Mouse (Mus musculus) embryo, embryonic 11 days (tissue): ENCODE data around the gene Gsn.

ENCODE experiments used
- DNase-seq: peaks from one replicate; pipeline ENCODE4 v3.0.0-alpha.2; 2015

Gene Gsn

DNA sequence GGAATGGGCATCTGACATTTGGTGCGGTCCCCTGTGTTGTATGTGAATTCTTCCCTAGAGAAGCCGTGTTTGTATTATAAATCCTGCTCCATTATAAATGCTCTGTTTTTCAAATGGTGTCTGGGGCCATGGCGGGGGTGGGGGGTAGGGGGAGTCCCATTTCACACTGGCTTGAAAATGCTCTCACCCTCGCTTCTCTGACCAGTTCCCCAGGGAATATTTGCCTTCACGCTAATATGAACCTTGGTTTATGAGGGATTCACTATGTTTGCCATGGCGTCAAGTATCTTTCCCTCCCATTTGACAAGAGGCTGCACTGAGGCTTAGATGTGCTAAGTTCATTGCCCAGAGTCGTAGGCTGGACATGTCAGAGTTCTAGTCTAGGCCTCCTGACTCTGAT is 718 bp upstream of the Gsn start:
- no peak for DNase-seq

DNA sequence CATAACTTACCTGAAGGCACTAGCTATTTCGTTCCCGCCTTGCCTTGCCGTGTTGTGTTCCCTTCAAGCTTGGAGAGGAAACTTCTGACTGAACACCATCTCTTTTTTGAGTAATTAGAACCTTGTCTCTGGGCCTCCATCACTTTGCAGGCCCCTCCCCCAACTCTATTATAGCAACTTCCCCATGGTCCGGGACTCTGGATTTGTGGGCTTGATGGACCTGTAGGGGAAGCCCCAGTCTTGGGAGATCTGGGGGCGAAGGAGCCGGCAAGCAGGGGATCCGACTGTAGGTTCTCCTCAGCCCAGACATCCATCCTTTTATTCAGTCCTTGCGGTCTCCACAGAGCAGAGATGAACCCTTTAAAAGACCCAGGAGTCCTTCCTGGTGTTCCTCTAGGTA is 752 bp downstream of the Gsn start:
- no peak for DNase-seq

DNA sequence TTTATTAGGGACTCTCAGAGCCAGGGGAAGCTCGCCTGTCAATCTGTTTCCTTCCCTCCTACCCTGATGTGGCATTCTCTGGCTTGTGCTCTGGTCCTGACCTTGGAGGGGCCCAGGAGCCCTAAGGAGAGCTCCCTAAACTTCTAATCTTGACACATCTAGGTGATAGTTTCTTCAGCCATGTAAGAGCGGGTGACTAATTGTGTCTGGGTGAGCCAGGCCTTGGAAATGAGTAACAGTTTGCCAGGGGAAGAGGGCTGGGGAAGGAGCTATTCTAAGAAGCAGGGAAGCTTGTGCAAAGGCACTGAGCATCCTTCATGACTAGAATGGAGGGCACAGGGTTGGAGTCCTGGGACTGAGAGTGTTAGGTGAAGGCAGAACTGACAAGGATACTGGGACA is 1.7 kb downstream of the Gsn start:
- DNase-seq: no peak

- no peak for DNase-seq
These were observed 2.4 kb downstream of the Gsn start for GRCm38 (mm10) chr2:35258590-35258989.

GRCm38 (mm10) chr2:35259338-35260080 is 3.3 kb downstream of the Gsn start:
- peak; percentile 33 for DNase-seq

GRCm38 (mm10) chr2:35260291-35260690 is 4.1 kb downstream of the Gsn start:
- DNase-seq: no peak

DNA sequence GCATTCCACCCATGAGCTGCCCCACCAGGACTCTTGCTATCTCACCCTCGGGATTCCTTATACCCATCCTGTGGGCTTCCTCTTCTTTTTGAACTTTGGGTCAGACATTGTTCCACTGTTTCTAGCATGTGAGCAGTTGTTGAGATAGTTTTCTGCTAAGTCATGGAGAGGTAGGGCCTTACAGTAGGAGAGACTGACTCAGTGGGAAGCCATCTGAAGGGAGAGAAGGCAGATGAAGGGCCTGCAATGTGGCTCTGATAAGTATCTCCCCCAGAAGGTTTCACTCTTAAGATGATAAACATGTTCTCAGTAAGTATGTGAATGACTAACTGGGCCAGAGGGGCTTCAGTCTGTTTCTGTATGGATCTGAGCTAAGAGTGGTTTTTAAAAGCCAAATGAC is 7.9 kb downstream of the Gsn start:
- no peak for DNase-seq

DNA sequence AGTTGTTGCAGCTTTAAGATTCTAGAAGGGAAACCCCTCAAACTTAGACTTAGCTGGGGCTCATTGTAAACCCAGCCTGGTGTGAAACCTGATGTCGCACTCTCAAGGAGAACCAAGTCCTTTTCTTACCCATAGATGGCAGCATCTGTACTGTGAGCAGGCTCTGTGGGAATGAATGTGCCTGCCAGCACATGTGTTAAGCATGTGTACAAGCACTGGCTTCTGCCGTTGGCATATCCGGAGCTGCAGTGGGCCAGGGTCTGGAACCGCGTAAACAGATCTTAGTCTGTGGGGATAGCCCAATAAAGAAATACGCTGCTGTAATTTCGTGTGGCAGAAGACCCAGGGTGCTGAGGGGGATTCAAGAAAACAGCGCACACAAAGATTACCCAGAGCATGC is 9.1 kb downstream of the Gsn start:
- peak; percentile 80 for DNase-seq

GRCm38 (mm10) chr2:35265775-35266174 is 9.6 kb downstream of the Gsn start:
- DNase-seq: no peak

GRCm38 (mm10) chr2:35266251-35266905 is 10.2 kb downstream of the Gsn start:
- DNase-seq: no peak

GRCm38 (mm10) chr2:35267156-35267875 is 11.1 kb downstream of the Gsn start:
- DNase-seq: no peak

- no peak for DNase-seq
These were observed 11.8 kb downstream of the Gsn start for GRCm38 (mm10) chr2:35267876-35268566.

GRCm38 (mm10) chr2:35269136-35269535 is 13.0 kb downstream of the Gsn start:
- no peak for DNase-seq

- DNase-seq: no peak
These were observed 13.6 kb downstream of the Gsn start for GRCm38 (mm10) chr2:35269716-35270260.

- peak; percentile 79 for DNase-seq
These were observed 14.4 kb downstream of the Gsn start for GRCm38 (mm10) chr2:35270531-35270984.

- no peak for DNase-seq
These were observed 15.6 kb downstream of the Gsn start for GRCm38 (mm10) chr2:35271817-35272216.

DNA sequence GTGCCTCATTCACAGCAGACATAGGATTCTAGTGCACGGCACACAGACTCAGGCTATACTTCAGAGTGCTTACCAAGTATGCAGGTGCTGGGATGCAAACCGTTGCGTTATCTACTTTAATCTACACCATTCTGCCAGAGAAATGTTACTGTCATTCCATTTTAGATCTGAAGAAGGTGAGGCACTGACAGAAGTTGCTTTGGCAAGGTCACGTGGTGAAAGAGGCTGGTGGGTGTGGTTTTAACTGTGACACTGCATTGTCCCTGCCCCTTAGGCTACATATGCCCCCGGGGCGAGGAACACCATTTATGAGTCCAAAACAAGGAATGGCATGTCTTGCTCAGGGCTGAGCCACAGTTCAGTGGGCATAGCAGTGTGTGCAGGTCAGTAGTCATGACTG is 16.7 kb downstream of the Gsn start:
- DNase-seq: no peak

DNA sequence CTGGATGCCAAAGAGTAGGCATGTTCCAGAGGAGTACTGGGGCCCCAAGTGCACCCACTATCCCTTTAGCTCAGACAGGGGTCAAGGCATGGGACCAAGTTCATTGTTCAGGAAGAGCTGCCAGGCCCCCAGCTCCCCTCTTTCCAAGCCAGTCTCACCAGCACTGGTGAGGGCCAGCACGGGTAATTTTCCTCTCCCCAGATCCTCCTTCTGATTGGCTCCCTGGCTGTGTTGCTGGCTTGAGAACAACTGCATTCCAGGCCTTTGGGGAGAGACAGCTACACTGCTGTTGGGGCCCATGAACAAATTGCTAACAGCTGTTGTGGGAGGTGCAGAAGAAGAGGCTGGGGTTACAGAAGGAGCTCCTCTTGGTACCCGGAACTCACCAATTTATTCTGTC is 17.4 kb downstream of the Gsn start:
- DNase-seq: peak; percentile 62

GRCm38 (mm10) chr2:35277686-35278085 is 21.5 kb downstream of the Gsn start:
- no peak for DNase-seq

DNA sequence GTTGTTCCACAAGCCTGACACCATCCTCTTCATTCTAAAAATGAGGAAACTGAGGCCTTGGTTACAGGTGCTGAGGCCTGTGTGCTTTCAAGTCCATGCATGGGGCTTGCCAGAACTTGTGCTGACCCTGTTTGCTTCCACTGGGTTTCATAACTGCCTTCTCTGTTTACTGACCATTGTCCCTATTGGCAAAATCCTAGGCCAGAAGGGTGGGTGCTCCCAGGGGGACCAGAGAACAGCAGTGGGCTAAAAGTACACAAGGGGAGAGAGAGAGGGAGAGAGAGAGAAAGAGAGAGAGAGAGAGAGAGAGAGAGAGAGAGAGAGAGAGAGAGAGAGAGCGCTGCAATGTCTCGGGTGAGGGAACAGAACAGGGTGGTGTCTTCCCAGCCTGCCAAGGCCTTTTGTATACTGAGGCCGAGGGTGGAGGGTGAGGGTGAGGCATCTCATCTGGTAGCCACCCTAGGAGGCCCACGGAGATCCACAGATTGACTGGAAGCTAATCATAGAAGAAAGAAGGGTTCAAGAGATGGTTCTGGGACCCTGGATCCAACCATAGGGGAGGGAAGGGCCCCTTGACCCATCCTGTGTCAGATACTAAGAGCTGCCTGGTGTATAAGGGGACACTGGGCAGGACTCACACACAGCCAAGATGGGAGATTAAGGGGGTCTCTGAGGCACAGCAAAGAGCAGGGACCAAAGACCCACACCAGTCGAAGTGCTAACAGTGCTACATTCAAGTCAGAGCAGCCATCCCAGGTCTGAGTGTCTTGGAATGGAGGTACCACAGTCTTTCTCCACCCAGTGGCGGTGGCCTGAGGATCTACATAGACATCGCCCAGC is 22.4 kb downstream of the Gsn start:
- no peak for DNase-seq

DNA sequence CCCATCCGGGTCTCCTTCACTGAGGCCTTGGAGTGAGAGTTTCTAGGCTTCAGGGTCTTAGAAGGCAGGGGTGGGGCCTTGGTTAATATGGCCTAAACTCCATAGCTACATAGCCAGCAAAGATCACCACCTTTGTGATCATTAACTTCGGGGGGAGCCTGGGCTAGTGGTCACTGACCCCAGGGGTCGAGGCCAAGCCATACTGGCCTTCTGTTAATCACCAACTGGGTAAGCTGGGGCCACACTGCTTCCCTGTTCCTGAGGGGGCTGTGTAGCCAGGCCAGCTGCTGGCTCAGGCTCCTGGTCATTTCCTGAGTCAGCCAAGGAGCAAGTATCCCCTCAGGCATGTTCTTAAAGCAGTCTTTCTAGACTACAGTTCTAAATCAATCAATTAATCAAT is 23.8 kb downstream of the Gsn start:
- no peak for DNase-seq

DNA sequence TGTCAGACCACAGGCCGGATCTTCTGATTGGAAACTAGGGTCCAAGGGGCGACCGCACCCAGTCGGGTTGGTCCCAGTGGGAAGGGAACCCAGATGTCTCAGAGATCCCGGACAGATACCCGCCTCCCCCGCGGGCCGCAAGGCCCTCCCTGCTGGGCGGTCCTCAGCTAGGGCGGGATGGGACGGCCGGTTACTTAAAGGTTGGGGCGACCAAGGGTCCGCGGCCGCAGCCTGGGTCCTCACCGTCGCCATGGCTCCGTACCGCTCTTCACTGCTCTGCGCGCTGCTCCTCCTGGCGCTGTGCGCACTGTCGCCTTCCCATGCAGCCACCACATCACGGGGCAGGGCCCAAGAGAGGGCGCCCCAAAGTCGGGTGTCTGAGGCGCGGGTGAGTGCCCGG is 26.0 kb downstream of the Gsn start:
- DNase-seq: peak; percentile 47
